Mouse (Mus musculus): ENCODE measurements around the gene Syne1. TPM values are rescaled to one million over a fixed set of nuclear protein-coding genes. Genes with fewer than 3 reads are reported as not detected.

Syne1 gene
- polyA plus RNA-seq, 1 experiment from 2014 or later = 6.0 TPM

DNA sequence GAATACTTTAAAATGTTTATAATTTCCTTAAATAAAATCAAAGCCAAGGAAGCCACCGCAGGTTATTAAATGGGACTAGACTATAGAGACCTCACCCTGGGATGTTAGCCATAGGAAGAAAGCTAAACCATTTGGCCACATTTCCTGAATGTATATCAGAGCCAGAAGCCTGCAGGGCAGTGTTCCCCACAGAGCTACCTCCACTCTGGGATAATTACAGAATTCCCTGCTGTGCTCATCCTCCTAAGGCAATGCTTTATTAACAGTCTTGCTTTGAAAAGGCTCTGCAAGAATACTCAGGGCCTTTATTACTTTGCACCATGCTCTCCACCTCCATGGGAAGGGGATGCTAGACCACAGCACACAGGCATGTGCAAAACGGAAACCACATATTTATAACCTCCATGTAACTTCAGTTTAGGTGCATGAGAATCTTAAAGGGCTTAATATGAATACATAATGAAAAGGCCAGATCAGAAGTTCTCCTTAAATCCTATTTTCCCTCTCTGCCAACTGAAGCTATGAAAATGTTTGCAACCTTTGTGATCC lies 111.4 kb downstream of the Syne1 start:
- Histone ChIP-seq H3K4me3 (ENCODE audit: low read depth, low read length) (no peak overlapping the region), H3K9ac (ENCODE audit: low read depth, low read length) (no peak overlapping the region), H3K27ac (ENCODE audit: low read length) (no peak overlapping the region), H3K9me3 (replicated peaks; ENCODE audit: control insufficient read depth, low read length) (no peaks in the 10 kb centered on the region), H3K27me3 (ENCODE audit: control insufficient read depth, insufficient read depth, low read depth, low read length) (no peaks in the 10 kb centered on the region), H3K4me1 (ENCODE audit: control insufficient read depth, low read depth, low read length) (no peaks in the 10 kb centered on the region), H3K4me2 (ENCODE audit: low read depth, low read length) (no peak overlapping the region), H3K36me3 (ENCODE audit: control insufficient read depth, insufficient read depth) (no peaks in the 10 kb centered on the region)
- WGBS (ENCODE audit: insufficient replicate concordance) = 57% methylated on average over 2 of the region's 2 CpGs
- ATAC-seq (ENCODE audit: low read depth) = no peak

DNA sequence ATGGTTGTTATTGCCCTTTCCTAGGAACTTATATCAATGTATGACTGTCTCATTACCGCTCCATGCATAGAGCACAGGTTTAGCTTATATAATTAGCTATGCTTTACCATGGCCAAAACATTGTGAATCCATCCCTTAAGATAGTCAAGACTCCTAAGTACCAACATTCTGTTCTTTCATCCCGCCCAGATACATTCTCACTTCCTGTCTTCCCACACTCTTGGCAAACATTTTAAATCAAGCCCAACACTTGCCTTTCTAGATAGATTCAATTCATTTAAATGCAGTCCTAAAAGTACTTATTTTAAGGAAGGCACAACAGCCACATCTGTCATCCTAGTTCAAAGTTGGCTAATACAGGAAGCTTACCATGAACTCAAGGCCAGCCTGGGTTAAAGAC lies 113.5 kb downstream of the Syne1 start:
- Histone ChIP-seq H3K4me3 (ENCODE audit: low read depth, low read length) (no peak overlapping the region), H3K27ac (ENCODE audit: low read length) (no peak overlapping the region), H3K27me3 (ENCODE audit: control insufficient read depth, insufficient read depth, low read depth, low read length) (no peaks in the 10 kb centered on the region), H3K36me3 (ENCODE audit: control insufficient read depth, insufficient read depth) (no peaks in the 10 kb centered on the region), H3K9ac (ENCODE audit: low read depth, low read length) (no peak overlapping the region), H3K4me1 (ENCODE audit: control insufficient read depth, low read depth, low read length) (no peaks in the 10 kb centered on the region), H3K9me3 (replicated peaks; ENCODE audit: control insufficient read depth, low read length) (no peaks in the 10 kb centered on the region), H3K4me2 (ENCODE audit: low read depth, low read length) (no peak overlapping the region)
- ATAC-seq (ENCODE audit: low read depth) = no peak
- 48% methylated on average over 2 of the region's 2 CpGs for WGBS (ENCODE audit: insufficient replicate concordance)

DNA sequence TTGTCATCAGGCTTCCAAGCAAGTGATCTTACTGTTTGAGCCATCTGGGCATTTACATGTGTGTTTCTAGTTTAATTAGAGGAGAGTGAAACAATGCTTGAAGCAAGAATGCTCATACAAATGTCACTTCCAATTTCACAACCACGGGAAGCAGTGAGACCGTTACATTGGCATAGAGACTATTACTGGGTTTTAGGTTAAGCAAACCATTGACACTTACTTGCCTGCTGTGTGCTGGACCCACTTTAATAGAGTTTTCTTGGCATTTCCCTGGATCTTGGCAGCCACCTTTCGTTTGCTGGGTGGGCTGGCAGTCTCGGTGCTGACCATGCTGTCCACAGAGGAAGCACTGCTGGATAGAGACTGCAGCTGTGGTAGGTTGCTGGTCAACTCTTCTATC lies 127.3 kb downstream of the Syne1 start:
- H3K4me3 ChIP-seq (ENCODE audit: low read depth, low read length) = no peak overlapping the region
- WGBS (ENCODE audit: insufficient replicate concordance) = 54% methylated on average over 4 of the region's 4 CpGs
- no peak for ATAC-seq (ENCODE audit: low read depth)
- H3K27ac ChIP-seq (ENCODE audit: low read length) = no peak overlapping the region
- no peaks in the 10 kb centered on the region for H3K4me1 ChIP-seq (ENCODE audit: control insufficient read depth, low read depth, low read length)
- no peak overlapping the region for H3K4me2 ChIP-seq (ENCODE audit: low read depth, low read length)
- H3K27me3 ChIP-seq (ENCODE audit: control insufficient read depth, insufficient read depth, low read depth, low read length) = no peaks in the 10 kb centered on the region
- H3K9me3 ChIP-seq (replicated peaks; ENCODE audit: control insufficient read depth, low read length) = no peaks in the 10 kb centered on the region
- no peak overlapping the region for H3K9ac ChIP-seq (ENCODE audit: low read depth, low read length)
- H3K36me3 ChIP-seq (ENCODE audit: control insufficient read depth, insufficient read depth) = no peaks in the 10 kb centered on the region

- no peaks in the 10 kb centered on the region for H3K4me1 ChIP-seq (ENCODE audit: control insufficient read depth, low read depth, low read length)
- H3K4me3 ChIP-seq (ENCODE audit: low read depth, low read length) = no peak overlapping the region
- H3K4me2 ChIP-seq (ENCODE audit: low read depth, low read length) = no peak overlapping the region
- H3K27me3 ChIP-seq (ENCODE audit: control insufficient read depth, insufficient read depth, low read depth, low read length) = no peaks in the 10 kb centered on the region
- no peaks in the 10 kb centered on the region for H3K9me3 ChIP-seq (replicated peaks; ENCODE audit: control insufficient read depth, low read length)
- no peak for ATAC-seq (ENCODE audit: low read depth)
- no peak overlapping the region for H3K9ac ChIP-seq (ENCODE audit: low read depth, low read length)
- H3K27ac ChIP-seq (ENCODE audit: low read length) = no peak overlapping the region
- H3K36me3 ChIP-seq (ENCODE audit: control insufficient read depth, insufficient read depth) = no peaks in the 10 kb centered on the region
- WGBS (ENCODE audit: insufficient replicate concordance) = 65% methylated on average over 3 of the region's 3 CpGs
These were observed 135.6 kb downstream of the Syne1 start for GRCm38 (mm10) chr10:5415730-5416129.

DNA sequence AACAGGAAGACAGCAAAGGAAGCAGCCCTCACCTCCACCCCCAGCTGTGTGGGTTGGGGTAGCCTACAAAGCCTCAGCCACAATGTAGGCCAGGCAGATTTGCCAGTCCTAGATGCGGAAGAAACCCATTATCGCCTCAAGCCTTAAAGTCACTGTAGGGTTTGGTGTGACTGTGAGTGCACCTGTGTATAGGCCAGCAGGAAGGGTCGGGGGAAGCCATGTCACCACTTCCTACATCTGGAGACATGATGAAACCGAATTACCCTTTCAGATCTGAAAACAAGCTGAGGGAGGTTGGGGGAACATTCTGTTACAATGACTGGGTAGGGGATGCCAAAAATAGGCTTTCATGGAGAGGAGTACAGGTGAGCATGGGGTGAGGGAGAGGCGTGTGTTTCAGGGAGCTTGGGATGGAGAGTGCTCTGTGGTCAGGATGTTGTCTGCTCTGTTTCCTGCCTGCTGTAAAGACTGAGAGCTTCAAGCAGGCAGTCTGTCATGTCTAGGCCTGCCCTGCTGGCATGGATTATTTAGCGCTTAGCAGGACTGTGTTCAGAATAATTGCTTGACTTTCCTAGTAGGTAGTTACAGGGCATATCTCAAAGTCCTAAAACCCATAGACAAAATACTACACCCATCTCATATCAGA lies 167.0 kb downstream of the Syne1 start:
- Histone ChIP-seq H3K9me3 (replicated peaks; ENCODE audit: control insufficient read depth, low read length) (no peaks in the 10 kb centered on the region), H3K36me3 (ENCODE audit: control insufficient read depth, insufficient read depth) (no peaks in the 10 kb centered on the region), H3K4me2 (ENCODE audit: low read depth, low read length) (no peak overlapping the region), H3K27me3 (ENCODE audit: control insufficient read depth, insufficient read depth, low read depth, low read length) (no peaks in the 10 kb centered on the region), H3K9ac (ENCODE audit: low read depth, low read length) (no peak overlapping the region), H3K4me3 (ENCODE audit: low read depth, low read length) (no peak overlapping the region), H3K4me1 (ENCODE audit: control insufficient read depth, low read depth, low read length) (no peaks in the 10 kb centered on the region), H3K27ac (ENCODE audit: low read length) (no peak overlapping the region)
- ATAC-seq (ENCODE audit: low read depth) = no peak
- WGBS (ENCODE audit: insufficient replicate concordance) = 53% methylated on average over 6 of the region's 6 CpGs

- Histone ChIP-seq H3K4me3 (ENCODE audit: low read depth, low read length) (no peak overlapping the region), H3K4me1 (ENCODE audit: control insufficient read depth, low read depth, low read length) (no peaks in the 10 kb centered on the region), H3K27me3 (ENCODE audit: control insufficient read depth, insufficient read depth, low read depth, low read length) (no peaks in the 10 kb centered on the region), H3K9ac (ENCODE audit: low read depth, low read length) (no peak overlapping the region), H3K4me2 (ENCODE audit: low read depth, low read length) (no peak overlapping the region), H3K27ac (ENCODE audit: low read length) (no peak overlapping the region), H3K9me3 (replicated peaks; ENCODE audit: control insufficient read depth, low read length) (no peaks in the 10 kb centered on the region), H3K36me3 (ENCODE audit: control insufficient read depth, insufficient read depth) (no peaks in the 10 kb centered on the region)
- WGBS (ENCODE audit: insufficient replicate concordance) = 71% methylated on average over 4 of the region's 4 CpGs
- no peak for ATAC-seq (ENCODE audit: low read depth)
These were observed 169.7 kb downstream of the Syne1 start for GRCm38 (mm10) chr10:5381536-5381935.

DNA sequence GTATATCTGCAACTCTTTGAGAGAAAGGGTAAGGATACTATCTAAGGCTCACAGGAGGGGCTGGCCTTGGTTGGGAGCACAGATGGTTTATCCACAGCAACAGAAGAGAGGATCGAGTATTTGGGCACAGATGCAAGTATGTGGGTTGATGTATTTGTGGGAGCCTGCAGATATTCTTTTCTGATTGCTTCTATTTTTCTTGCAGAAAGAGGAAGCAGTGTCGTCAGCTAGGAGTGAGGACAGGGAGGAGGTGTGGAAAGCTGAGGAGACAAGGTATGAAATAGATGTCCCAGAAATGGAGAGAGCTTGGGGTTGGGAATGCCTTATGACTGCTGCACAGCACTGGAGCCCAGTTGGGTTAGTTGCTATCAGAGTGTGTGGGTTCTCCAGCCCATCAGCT lies 172.3 kb downstream of the Syne1 start:
- no peak overlapping the region for H3K27ac ChIP-seq (ENCODE audit: low read length)
- H3K9ac ChIP-seq (ENCODE audit: low read depth, low read length) = no peak overlapping the region
- no peaks in the 10 kb centered on the region for H3K4me1 ChIP-seq (ENCODE audit: control insufficient read depth, low read depth, low read length)
- H3K36me3 ChIP-seq (ENCODE audit: control insufficient read depth, insufficient read depth) = no peaks in the 10 kb centered on the region
- H3K4me2 ChIP-seq (ENCODE audit: low read depth, low read length) = no peak overlapping the region
- no peaks in the 10 kb centered on the region for H3K9me3 ChIP-seq (replicated peaks; ENCODE audit: control insufficient read depth, low read length)
- 33% methylated on average over 2 of the region's 2 CpGs for WGBS (ENCODE audit: insufficient replicate concordance)
- no peak overlapping the region for H3K4me3 ChIP-seq (ENCODE audit: low read depth, low read length)
- no peaks in the 10 kb centered on the region for H3K27me3 ChIP-seq (ENCODE audit: control insufficient read depth, insufficient read depth, low read depth, low read length)
- no peak for ATAC-seq (ENCODE audit: low read depth)

DNA sequence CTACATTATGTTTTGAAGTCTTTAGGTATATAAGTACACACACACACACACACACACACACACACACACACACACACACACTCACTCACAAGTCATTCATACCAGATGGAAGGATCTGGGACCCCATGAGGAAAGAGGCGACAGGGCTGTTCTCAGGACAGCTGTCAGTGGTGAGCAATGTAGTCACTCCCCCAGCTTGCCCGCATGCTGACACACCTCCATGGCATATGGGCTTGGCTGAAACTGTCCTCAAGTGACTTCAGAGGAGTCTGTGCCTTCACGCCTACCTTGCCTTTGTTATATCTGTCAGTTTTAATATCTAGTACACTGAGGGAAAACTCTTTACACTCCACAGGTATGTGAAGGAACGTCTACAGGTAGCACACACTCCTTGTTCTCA lies 181.7 kb downstream of the Syne1 start:
- Histone ChIP-seq H3K9me3 (replicated peaks; ENCODE audit: control insufficient read depth, low read length) (no peaks in the 10 kb centered on the region), H3K4me1 (ENCODE audit: control insufficient read depth, low read depth, low read length) (no peaks in the 10 kb centered on the region), H3K9ac (ENCODE audit: low read depth, low read length) (no peak overlapping the region), H3K36me3 (ENCODE audit: control insufficient read depth, insufficient read depth) (no peaks in the 10 kb centered on the region), H3K4me2 (ENCODE audit: low read depth, low read length) (no peak overlapping the region), H3K27ac (ENCODE audit: low read length) (no peak overlapping the region), H3K4me3 (ENCODE audit: low read depth, low read length) (no peak overlapping the region), H3K27me3 (ENCODE audit: control insufficient read depth, insufficient read depth, low read depth, low read length) (no peaks in the 10 kb centered on the region)
- 63% methylated on average over 4 of the region's 4 CpGs for WGBS (ENCODE audit: insufficient replicate concordance)
- no peak for ATAC-seq (ENCODE audit: low read depth)

GRCm38 (mm10) chr10:5368266-5368665 lies 183.0 kb downstream of the Syne1 start:
- Histone ChIP-seq H3K4me1 (ENCODE audit: control insufficient read depth, low read depth, low read length) (no peaks in the 10 kb centered on the region), H3K36me3 (ENCODE audit: control insufficient read depth, insufficient read depth) (no peaks in the 10 kb centered on the region), H3K9me3 (replicated peaks; ENCODE audit: control insufficient read depth, low read length) (no peaks in the 10 kb centered on the region), H3K9ac (ENCODE audit: low read depth, low read length) (no peak overlapping the region), H3K27me3 (ENCODE audit: control insufficient read depth, insufficient read depth, low read depth, low read length) (no peaks in the 10 kb centered on the region), H3K4me3 (ENCODE audit: low read depth, low read length) (no peak overlapping the region), H3K27ac (ENCODE audit: low read length) (no peak overlapping the region), H3K4me2 (ENCODE audit: low read depth, low read length) (no peak overlapping the region)
- 67% methylated on average over 6 of the region's 6 CpGs for WGBS (ENCODE audit: insufficient replicate concordance)
- no peak for ATAC-seq (ENCODE audit: low read depth)

Measured in liver, embryonic 16.5 days (tissue).